Mouse (Mus musculus) thymus, postnatal 25 days (tissue): ENCODE measurements around the gene Arid1b.

Experiments used
- DNase-seq: peaks from one replicate; pipeline ENCODE4 v3.0.0; 2022

Arid1b gene

DNA sequence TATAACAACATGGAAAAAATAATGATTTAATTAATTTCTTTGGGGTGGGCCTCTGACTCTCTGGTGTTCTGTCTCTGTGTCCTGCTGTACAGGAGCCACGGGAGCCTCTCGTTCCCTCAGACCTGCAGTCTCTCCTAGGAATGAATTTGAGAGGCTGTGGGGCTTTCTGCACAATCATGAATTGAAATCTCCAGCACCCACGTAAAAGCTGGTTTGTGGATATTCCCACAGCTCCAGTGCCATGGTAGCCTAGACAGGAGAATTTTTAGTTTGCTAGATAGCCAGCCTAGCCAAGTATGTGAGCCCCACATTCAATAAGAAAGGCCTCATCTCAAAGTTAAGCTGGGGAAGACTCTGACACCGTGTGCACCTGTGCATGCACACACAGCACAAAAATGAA lies 335.3 kb downstream of the Arid1b start:
- DNase-seq, result no peak

DNA sequence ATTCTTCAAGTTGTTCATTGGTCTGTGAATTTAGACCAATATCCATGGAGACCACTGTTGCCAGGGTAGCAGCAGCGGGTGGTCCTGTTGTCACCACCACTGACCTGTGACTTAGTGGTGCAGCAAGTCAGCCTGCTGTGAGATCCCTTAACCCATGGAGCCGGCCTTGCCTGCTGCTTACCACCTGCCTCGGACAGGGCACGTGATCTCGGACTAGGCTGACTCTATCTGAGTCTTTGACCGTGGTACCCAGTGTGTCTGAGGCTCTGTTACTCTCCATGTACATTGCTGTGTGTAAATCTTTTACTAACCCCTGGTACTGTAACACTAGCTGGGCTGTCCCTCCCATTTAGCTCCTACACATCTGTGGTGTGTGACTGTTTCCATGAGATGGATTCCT lies 335.9 kb downstream of the Arid1b start:
- no peak for DNase-seq

DNA sequence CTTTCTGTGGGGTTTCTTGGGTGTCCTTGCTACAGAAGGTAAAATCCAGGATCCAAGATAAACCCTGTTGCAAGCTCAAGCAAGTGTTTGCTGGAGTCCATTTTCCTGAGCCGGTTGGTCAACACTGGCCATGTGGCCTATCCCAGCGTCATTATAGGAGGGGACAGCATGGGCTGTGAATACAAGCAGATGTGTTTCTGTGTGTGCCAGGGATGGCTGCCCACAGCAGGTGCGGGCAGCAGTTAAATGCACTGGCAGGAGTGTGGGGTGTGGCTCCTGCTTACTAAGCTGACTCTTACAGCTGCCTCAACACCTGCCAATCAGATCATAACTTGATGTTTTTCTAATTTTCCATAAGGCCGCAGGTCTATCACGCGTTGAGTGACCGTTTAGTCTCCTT lies 336.5 kb downstream of the Arid1b start:
- DNase-seq, result no peak

DNA sequence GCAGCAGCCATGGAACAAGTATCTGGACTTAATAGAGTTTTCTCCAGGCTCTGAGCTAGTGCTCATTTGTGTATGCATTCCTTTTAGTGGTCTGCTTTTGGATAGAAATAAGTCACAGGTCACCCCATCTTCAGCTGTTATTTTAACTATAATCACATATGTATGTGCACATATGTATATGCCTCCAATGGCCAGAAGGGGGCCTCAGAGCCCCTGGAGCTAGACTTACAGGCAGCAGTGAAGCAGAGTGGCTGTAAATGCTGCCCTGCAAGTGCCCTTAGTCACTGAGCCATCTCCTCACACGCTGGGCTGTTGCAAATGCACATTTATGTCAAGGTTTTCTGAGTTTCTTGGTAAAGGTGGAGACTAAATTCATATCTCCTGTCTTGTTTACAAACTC lies 337.3 kb downstream of the Arid1b start:
- peak; percentile 12 for DNase-seq

DNA sequence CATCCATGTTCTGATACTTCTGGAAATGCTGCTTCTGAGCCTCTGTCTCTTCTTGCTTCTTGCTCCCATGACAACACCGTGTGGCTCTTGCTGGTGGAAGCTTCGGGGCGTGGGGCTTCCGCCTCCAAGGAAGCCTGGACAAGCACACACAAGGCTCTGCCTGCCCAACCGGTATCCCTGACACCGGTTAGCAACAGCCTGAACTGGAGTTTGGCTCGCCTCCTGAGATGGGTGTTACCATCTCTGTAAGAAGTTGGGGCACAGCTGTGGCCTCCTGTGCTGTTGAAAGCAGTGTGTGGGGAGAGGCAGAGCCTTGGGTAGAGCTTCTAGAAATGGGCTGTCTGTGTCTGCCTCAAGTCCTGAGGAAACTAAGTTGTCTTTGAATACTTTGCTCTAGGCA lies 340.4 kb downstream of the Arid1b start:
- DNase-seq, result no peak

DNA sequence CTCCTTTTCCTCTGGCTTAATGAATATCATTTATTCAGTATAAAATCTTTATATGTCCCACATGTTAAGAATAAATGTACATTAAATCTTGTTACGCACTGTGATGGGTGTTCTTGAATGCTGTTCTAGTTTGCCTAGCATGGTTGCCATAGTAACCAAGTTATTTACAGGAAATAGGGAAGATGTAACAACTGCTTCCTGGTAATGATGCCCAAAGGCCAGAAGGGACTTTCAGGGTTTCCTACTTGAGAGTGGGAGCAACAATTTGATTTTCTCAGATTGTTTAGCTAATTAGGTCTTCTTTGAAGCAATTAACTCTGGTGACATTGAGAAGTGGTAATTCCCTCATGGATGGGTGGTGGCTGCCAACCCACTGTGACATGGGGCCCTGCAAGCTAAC lies 350.3 kb downstream of the Arid1b start:
- no peak for DNase-seq

DNA sequence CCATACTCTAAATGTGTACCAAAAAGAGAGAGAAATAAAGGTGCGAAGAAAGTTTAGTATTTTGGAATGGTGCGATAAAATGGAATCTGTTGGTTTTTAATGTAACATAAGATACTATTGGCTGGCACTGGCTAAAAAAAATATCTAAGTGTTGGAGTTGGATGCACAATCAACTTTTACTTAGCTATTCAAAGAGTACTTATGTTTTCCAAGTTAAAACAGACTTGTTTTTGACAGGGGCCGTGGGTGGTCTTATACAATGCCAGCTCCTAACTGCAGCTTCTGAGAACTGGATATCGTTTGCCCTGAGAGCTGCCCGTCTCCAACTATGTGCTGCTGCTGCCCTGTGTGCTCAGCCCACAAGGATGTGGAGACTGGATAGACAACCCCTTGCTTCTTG lies 351.7 kb downstream of the Arid1b start:
- no peak for DNase-seq

DNA sequence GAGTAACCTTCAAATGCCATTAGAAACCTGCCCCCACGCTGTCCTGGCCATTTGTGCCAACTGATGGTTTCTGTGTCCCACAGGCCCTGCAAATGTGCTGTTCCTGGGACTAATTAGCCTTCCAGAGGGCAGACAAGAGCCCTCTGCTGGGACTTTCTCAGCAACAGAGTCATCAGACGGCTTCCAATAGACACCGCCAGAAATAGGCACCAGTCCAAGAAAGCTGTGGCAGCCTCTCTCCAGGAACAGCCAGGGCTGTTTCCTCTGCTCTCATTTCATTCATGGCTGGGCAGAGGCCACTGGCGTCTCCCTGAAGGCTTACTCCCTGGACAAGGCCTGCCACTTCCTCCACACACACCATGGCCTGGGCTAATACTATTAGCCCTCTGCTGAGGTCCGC lies 358.8 kb downstream of the Arid1b start:
- no peak for DNase-seq

DNA sequence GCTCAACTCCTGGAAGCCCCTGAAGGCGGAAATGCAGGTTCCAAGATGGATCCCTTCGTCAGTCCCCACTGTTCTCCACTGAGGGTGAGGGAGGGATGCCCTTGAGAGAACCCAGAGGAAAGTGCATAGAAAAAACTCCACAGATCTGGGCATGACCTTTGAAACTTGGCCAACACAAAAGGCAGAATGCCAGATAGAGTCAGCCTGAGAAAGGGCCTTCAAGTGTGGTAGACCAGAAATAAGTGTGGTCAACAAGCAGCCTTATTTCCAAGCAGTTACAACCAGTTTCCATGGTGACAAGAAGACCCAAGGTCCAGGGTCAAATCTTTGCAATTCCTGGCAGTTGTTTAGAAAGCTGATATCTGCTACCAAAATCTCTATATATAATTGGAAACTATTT lies 366.6 kb downstream of the Arid1b start:
- no peak for DNase-seq

DNA sequence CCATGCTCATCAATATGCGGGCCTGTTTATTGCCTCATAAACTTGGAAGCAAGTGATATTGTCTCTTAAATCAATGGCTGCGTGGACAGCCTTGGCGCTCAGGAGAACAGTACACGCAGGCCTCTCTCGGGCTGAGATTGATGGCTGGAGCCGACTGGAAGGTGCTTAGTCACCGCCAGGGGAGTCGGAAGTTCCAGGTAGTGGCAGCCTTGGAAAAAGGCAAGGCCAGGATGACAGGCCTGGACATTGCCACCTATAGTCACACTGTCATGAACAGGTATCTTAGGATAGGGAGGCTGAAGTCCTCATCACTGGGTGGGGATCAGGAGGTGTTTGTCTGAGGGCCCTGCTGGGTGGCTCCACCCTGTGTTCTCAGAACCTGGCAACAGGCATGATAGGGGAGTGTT lies 371.9 kb downstream of the Arid1b start:
- DNase-seq, result no peak

DNA sequence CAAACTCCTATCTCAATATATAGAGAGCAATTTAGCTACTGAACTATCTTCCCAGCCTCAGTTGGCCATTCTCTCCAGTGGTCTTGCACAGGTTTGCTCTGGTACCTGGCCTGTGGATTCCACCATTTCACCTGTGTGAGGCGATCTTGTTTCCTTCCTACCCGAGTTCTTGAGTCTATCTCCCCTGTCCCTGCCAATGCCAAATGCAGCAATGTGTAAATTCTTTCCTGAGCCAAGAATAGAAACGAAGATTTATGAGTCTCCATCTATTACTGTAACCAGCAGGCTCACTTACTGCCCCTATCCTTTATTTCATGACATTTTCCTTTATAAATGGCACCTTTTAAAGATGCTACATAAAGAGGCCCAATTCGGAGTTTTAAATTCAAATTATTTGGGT lies 376.9 kb downstream of the Arid1b start:
- DNase-seq, result no peak

DNA sequence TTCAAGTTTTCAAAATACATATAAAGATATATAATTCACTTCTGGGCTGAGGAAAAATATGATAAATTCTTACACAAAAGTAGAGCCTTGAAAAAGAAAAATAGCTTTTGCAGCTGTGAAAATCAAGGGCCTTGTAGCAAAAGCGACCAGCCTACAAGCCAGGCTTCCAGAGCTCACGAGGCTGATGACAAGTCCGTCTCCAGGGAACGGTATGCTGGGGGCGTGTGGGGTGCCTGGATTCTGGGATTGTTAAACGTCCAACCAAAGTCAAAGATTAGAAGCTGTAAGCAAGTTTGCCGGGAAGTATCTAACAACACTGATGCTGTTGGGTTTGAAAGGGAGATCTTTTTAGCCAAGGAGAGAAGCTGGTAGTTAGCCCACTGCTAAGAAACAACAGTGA lies 377.4 kb downstream of the Arid1b start:
- DNase-seq, result no peak

DNA sequence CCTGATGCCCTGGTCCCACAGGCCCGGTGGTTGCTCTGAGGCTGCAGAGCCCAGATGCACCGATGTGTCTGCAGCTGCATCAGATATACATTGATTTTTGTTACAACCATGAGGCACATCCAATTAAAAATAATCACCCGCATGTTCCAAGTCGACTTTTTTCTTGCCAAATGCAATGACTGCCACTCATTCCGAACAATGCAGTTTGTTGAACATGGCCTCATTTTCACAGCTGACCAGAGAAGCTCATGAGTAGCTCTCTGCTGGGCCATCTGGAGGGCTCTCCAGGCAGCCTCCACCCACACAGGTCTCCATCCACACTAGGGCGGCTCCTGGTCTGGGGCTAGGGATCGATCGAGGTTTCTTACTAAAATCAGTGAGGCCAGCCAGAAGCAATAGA lies 378.8 kb downstream of the Arid1b start:
- DNase-seq, result no peak

DNA sequence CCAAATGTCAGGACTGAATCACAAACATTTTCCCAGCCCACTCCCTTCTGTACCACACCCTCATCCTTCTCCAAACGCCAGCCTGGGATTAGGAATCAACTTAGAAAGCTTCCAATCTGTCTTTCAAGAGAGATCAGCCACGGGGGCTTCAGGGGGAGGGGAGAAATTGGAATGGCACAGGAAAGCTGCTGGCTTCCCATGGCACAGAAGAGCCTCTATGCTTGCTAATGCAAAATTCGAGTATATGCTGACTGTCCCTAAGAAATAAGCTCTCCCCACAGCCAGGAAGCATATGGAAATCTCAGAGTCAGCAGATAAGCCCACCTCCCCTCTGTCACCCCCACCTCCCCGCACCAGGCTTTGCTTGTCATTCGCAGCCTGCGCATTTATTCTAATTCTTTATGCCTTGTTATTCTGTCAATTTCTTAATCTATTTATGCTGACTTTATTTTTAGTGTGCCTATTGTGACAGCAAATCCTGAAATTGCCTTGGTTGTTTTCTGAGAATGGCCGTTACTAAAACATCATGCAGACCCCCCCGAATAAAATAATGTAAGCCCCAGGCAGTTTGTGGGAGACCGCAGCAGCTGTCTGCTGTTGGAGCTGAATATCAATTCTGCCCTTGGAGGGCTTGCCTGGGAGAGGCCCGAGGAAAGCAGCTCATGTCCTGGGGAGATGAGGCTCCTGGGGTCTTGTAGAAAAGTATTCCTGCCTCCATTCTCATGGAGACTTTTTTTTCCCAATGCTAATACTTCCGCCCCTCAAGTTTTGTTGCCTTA lies 383.2 kb downstream of the Arid1b start:
- no peak for DNase-seq

DNA sequence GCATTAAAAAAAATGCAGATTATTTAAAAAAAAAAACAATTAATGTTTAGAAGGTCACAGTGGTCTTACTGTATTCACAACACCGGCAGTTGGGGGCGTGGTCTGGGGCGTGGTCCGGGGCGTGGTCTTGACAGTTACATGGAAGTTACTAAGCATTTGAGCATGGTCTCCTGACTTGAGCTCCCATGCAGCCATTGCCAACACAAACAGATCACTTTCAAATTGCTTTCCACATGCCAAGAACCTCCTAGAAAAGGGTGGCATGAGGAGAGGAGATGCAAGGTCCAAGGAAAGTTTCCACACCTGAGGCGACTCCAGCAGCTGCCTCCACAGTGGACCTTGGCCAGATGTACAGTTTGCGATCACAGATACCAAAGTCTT lies 383.8 kb downstream of the Arid1b start:
- DNase-seq, result peak; percentile 60

DNA sequence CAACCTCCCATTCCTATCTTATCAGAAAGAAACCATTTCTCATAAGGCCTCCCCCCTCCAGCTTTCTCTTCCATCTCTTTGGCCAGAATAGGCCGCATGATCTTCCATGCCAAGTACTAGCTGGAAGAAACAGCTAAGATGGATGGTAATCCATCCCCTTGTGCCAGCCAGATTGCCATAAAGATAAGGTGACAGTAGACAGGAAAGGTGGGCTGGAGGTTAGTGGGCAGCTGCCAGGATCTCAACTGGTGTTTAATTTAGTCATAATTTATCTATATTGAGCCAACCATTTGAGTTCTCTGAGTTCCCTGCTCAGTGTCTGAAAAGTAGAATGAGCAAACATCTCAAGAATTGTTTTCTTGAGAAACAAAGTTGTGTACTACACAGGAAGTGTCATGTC lies 391.6 kb downstream of the Arid1b start:
- no peak for DNase-seq

DNA sequence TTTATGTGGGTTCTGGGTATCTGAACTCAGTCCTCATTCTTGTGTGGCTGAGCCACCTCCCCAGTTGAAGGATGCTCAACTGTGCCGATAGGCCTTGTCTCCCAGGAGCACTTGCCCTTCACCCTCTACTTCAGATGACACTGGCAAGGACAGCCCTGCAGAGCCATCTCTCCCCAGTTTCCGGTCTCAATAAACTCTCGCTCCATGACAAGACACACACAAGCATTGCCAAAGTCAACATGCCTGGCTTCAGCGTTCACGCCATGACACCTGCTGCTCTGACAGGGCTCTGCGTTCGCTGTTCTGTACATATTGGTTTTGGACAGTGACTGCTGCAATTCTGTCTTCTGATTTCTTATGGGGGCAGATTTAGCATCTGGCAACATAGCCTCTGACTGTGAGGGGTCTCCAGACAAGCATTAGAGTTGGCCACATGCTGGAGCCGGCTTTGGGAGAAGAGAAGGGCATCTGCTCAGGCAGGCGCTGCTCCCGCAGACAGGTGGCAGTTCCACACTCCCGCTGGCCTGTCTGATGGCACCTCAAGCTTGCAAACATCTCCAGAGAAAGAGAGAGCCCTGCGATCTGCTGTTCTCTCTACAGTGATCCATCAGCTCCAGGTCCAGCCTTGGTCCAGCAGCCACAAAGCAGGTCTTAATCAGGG lies 392.9 kb downstream of the Arid1b start:
- DNase-seq, result no peak

DNA sequence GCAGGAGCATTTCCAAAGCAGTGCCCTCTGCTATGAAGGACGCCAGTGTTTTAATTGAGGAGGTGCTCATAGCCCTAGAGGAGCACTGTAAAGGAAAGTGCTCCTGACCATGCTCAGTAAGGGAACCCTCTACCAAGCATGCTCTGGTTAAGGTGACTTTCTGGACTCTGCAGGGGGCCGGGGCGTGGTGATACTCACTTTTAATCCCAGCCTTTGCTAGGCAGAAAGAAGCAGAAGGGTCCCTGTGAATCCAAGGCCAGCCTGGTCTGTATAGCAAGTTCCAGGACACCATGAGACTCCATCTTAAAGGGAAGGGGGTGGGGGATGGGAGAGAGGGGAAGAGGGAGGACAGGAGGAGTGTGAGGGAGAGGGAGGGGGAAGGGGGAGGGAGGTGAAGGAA lies 394.2 kb downstream of the Arid1b start:
- no peak for DNase-seq

DNA sequence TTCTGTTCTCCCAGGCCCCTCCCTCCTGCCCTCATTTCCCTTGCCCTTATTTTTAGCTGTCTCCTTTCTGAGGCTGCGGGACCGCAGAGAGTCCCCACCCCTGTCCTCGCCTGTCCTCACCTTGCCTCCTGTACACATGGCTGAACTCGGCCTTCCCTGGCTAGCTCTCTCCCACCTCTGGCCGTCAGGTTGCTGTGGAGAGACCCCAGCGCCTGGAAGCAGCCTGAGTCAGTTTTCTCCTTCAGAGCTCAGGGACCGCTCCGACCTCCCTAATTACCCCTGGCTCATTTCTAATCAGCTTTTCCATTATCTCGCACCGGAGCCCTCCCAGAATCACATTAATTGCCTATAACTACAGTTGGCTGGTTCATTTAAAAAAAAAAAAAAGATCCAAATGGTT lies 396.6 kb downstream of the Arid1b start:
- DNase-seq, result no peak

DNA sequence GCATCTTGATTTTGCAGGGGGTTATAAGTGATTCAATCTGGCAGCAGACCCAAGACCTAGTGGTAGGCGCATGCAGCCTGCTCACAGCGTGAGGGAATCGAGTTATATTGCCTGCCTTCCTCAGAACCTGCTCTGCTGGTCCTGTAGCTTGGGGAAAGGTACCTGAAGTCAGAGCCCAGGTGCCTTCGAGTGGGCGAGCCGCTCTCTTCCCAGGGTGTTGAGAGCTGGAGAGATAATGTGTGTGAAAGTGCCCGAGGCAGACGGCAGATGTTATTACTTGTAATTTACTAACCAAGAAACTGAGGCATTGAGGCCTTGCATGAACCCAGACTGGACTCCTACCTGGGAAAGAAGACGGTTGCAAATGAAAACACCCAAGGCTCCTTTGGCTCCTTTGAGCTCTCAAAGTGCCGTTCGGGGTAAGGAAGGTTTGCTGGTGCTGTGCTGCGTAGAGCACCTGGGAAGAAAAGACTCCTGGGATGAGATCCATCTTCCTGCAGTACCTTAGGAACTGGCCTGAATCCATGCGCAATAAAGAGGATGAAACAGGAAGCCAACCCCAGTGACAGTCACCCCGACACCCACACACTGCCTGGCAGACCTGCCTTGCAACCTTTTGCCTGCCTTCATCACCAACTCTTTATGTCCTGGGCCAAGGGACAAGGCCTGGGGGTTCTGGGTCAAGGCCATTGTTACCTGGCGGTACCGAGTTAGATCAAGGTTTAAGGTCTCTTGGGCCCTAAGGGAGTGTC lies 401.5 kb downstream of the Arid1b start:
- DNase-seq, result no peak

DNA sequence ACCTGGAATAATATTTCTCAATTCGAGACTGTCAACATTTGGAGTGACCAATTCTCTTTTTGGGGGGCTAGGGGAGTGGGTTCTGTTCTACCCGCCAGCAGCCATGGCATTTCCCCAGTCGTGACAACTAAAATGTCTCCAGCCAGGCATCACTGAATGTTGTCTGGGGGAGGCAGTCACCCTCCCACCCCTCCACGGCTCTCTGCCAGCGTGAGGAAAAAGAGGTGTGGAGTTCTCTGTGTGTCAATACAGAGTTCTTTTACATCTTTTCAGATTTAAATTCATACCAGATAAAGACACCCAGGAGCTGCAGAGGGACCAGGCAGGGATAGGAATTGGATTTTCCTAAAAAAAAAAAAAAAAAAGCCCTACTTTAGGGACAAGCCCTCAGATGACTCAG lies 402.1 kb downstream of the Arid1b start:
- DNase-seq, result no peak
